Mouse (Mus musculus) adrenal gland, postnatal 14 days (tissue): ENCODE results near the gene Vmn2r31. TPM values are rescaled to one million over a fixed set of nuclear protein-coding genes. Genes with fewer than 3 reads are reported as not detected.
A peak's percentile ranks its signal among the peaks of the same experiment; 100 is the strongest.
"Not testable (repeated sequence)": the region's sequence is repeated elsewhere in the genome, so short reads cannot be mapped to it uniquely, and the experiment has no call there.

Source experiments
- DNase-seq: peaks from one replicate; pipeline ENCODE4 v3.0.0; 2021; ENCODE audit warnings: mixed read lengths
- long read RNA-seq, 2 experiments: library from polyadenylated mRNA; stranded (forward); transcript quantifications; one replicate each; pipeline ENCODE4 v2.0.0; 2021
- total RNA-seq: library from RNA; stranded (reverse); gene quantifications from 2 replicates; pipeline ENCODE4 v1.2.3, GENCODE M21; 2021

Gene Vmn2r31
- not detected in 2 replicates for total RNA-seq
- long read RNA-seq, experiment 1, result 0 reads
- long read RNA-seq, experiment 2, result 0 reads

GRCm38 (mm10) chr7:7399603-7400002 is at the start of gene Vmn2r31:
Gene Vmn2r31 (minus strand): TSS chr7:7399703.
- not testable (repeated sequence) for DNase-seq

DNA sequence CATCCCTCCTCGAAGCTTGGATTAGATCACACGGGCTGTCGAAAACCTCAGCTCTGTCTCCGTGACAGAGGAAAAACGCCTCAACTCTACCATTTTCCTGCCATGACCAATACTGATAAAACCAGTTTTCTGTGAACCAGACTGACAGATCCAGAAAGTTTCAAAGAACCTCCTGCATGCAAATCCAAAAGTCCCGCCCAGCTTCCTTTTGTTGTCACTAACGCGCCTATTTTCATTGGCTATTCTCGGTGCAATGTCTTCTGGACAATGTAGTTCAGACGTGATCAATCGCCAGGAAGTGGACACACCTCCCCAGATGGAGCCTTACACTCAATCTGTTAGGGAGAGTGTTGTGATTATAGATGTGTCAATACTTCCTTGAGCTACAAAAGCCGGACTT is 25.1 kb downstream of the Vmn2r31 start, which contains the start of gene Gm45783:
Gene Gm45783, minus strand, starts transcription at position 143 of the 400 bp plus-strand sequence.
- DNase-seq, result peak; percentile 19

DNA sequence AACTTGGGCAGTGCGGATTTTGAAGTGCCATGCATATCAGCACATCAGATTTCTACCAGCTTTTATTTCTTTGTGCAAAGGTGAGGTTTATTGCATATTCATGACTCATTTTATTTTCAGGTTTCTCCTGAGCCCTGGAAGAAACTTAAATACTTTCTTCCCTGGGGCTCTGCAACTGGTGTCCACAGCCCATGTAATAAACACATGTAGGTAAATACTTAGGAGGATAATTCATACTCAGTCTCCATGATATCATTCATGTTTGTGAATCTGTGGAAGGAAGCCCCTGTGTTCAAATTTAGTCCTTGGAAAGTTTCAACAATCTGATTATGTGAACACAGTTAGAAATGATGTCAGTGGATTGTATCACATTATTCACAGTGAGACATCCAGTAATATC is 62.0 kb downstream of the Vmn2r31 start, which contains the start of gene Vmn2r30:
Gene Vmn2r30, minus strand, starts transcription at position 101 of the 400 bp plus-strand sequence.
- not testable (repeated sequence) for DNase-seq

Other genes starting within 250 kb of the Vmn2r31 start
- gene Zfp418, start 228.4 kb downstream of the Vmn2r31 start, total RNA-seq, result 2.1 and 2.7 TPM in 2 replicates
- gene Zfp772, start 189.7 kb downstream of the Vmn2r31 start, total RNA-seq, result 3.2 TPM in 2 replicates
- gene Vmn2r29, start 152.4 kb downstream of the Vmn2r31 start, total RNA-seq, result 0.22 TPM in 1 of 2 replicates, not detected in the other
- 2.9 and 3.8 TPM in 2 replicates for gene Gm45844, start 121.4 kb downstream of the Vmn2r31 start, total RNA-seq
- gene Clcn4, start 98.9 kb downstream of the Vmn2r31 start, total RNA-seq, result 49.8 and 50.7 TPM in 2 replicates
- 0.15 and 0.19 TPM in 2 replicates for gene Vmn2r30, start 62.1 kb downstream of the Vmn2r31 start, total RNA-seq
- 1.3 TPM in 1 of 2 replicates, not detected in the other for gene Gm45783, start 25.1 kb downstream of the Vmn2r31 start, total RNA-seq
- not detected in 2 replicates for gene Vmn2r32, start 80.3 kb upstream of the Vmn2r31 start, total RNA-seq
- gene Vmn2r33, start 167.1 kb upstream of the Vmn2r31 start, total RNA-seq, result not detected in 2 replicates